In genomic region chr10:109903701-109904555, GRCm38 (mm10) we compare ENCODE assay signal across 11 mouse cellular contexts.
A peak's percentile ranks its signal among the peaks of the same experiment; 100 is the strongest.
DNase-seq lines count a peak whose midpoint lies in the region; ATAC-seq and TF ChIP-seq lines count a peak whose summit lies in the region.
"Had no signal": no experiment of that assay in that cellular context is flagged by ENCODE, and none has a peak within 500 bp of the region (broad histone marks: within the 10 kb centered on the region; RNA-seq: fewer than 3 reads in every experiment).

No protein-coding gene starts in this region.

- ATAC-seq in lung, postnatal 0 days: no peak

- no peaks in the 10 kb centered on the region for H3K27me3 ChIP-seq in lung, postnatal 0 days (replicated peaks; ENCODE audit: insufficient read depth, low read length)
- H3K27me3 ChIP-seq: forebrain, embryonic 12.5 days had no signal

- WGBS in lung, postnatal 0 days: 63% methylated on average over 17 of the region's 17 CpGs
- WGBS in lung, adult 2 months: 57% methylated on average over 17 of the region's 17 CpGs

- H3K9ac ChIP-seq in lung, postnatal 0 days (replicated peaks; ENCODE audit: low read depth): no peak overlapping the region
- H3K9ac ChIP-seq: forebrain, embryonic 12.5 days; lung, embryonic 14.5 days had no signal

- no peak for TF ChIP-seq POLR2A in lung, adult 2 months (IDR thresholded peaks at IDR 0.05; ENCODE audit: borderline replicate concordance, extremely low read depth, low read depth, low read length)

- TF ChIP-seq CTCF in lung, postnatal 0 days (IDR thresholded peaks at IDR 0.05): no peak
- TF ChIP-seq CTCF in lung, adult 2 months (IDR thresholded peaks at IDR 0.05; ENCODE audit: insufficient read depth, low read length): no peak

- H3K4me1 ChIP-seq in lung, postnatal 0 days (ENCODE audit: insufficient read depth, low read depth, low read length): no peaks in the 10 kb centered on the region
- H3K4me1 ChIP-seq in lung, adult 2 months (ENCODE audit: control insufficient read depth, insufficient read depth, low read length): no peaks in the 10 kb centered on the region

- no peak overlapping the region for H3K27ac ChIP-seq in lung, postnatal 0 days (ENCODE audit: low read length)
- H3K27ac ChIP-seq: forebrain, embryonic 12.5 days had no signal

- DNase-seq in heart, adult 11 months: peak; percentile 86
- no peak for DNase-seq in heart, adult 9 months (ENCODE audit: low spot score in 2 of 2)
- DNase-seq in lung, postnatal 0 days (ENCODE audit: low spot score): peak; percentile 12
- no peak for DNase-seq in lung, adult 2 months
- peak; percentile 4 to 33 for DNase-seq in adrenal gland, postnatal 36 days
- DNase-seq in retina, embryonic 14.5 days (ENCODE audit: low spot score): peak; percentile 69
- no peak for DNase-seq in thymus, postnatal 25 days
- DNase-seq in layer of hippocampus, postnatal 36 days: no peak
- DNase-seq: cerebellum, adult 18-20 months; lung, embryonic 14.5 days had no signal

- no peak overlapping the region for H3K4me3 ChIP-seq in lung, postnatal 0 days (ENCODE audit: low read depth, low read length)
- no peak overlapping the region for H3K4me3 ChIP-seq in lung, adult 2 months (replicated peaks; ENCODE audit: extremely low read depth, low read depth, low read length)
- H3K4me3 ChIP-seq: forebrain, embryonic 12.5 days had no signal

- no peaks in the 10 kb centered on the region for H3K36me3 ChIP-seq in lung, postnatal 0 days (ENCODE audit: insufficient read depth, low read length)
- H3K36me3 ChIP-seq: forebrain, embryonic 12.5 days had no signal

- H3K9me3 ChIP-seq in lung, postnatal 0 days (ENCODE audit: low read length): no peaks in the 10 kb centered on the region
- H3K9me3 ChIP-seq: forebrain, embryonic 12.5 days had no signal

- no peak for TF ChIP-seq EP300 in lung, postnatal 0 days (IDR thresholded peaks at IDR 0.05)

- H3K4me2 ChIP-seq in lung, postnatal 0 days (replicated peaks; ENCODE audit: low read depth, low read length): no peak overlapping the region
- H3K4me2 ChIP-seq: forebrain, embryonic 12.5 days; lung, embryonic 14.5 days had no signal

Comparison
In these comparisons a context has a peak if more than half of its experiments do, and no peak if none do; other contexts are left out.
1. DNase-seq: peak in heart, adult 11 months (single experiment), lung, postnatal 0 days (single experiment), adrenal gland, postnatal 36 days (2 of 2) and retina, embryonic 14.5 days (single experiment); none in heart, adult 9 months (0 of 2), lung, adult 2 months (single experiment), thymus, postnatal 25 days (single experiment) and layer of hippocampus, postnatal 36 days (0 of 2).